10 mouse cellular contexts compared by ENCODE assay signal in genomic region chr17:29251608-29252390, GRCm38 (mm10). TPM values are rescaled to one million over a fixed set of nuclear protein-coding genes. Genes with fewer than 3 reads are reported as not detected.
DNase-seq lines count a peak whose midpoint lies in the region; ATAC-seq lines count a peak whose summit lies in the region.
"Had no signal": no experiment of that assay in that cellular context is flagged by ENCODE, and none has a peak within 500 bp of the region (broad histone marks: within the 10 kb centered on the region; RNA-seq: fewer than 3 reads in every experiment).

No protein-coding gene starts in this region.

- ATAC-seq in hindbrain, embryonic 13.5 days (ENCODE audit: low FRiP score), result no peak
- ATAC-seq in heart, embryonic 13.5 days (ENCODE audit: extremely low read depth, insufficient number of reproducible peaks, low FRiP score, low TSS enrichment), result no peak
- ATAC-seq in liver, embryonic 15.5 days (ENCODE audit: insufficient read depth), result peak; percentile 69
- ATAC-seq in midbrain, embryonic 16.5 days, result no peak

- no peak overlapping the region for H3K4me3 ChIP-seq in hindbrain, embryonic 13.5 days
- no peak overlapping the region for H3K4me3 ChIP-seq in hindbrain, embryonic 10.5 days
- H3K4me3 ChIP-seq in heart, embryonic 13.5 days, result no peak overlapping the region
- H3K4me3 ChIP-seq in liver, embryonic 15.5 days (replicated peaks), result no peak overlapping the region
- H3K4me3 ChIP-seq in midbrain, embryonic 16.5 days (ENCODE audit: low read depth, low read length), result no peak overlapping the region
- H3K4me3 ChIP-seq: megakaryocyte, embryonic 14.5 days had no signal

- no peak for DNase-seq in hindbrain, embryonic 10.5 days (ENCODE audit: low spot score)
- DNase-seq in adrenal gland, adult 2 months, result peak; percentile 93
- no peak for DNase-seq in right cerebral cortex, postnatal 14 days
- DNase-seq in retina, embryonic 14.5 days (ENCODE audit: low spot score), result no peak

- no peak overlapping the region for H3K9ac ChIP-seq in hindbrain, embryonic 13.5 days
- peak overlapping the region; percentile 61; the same call in 1 of the 2 replicates for H3K9ac ChIP-seq in heart, embryonic 13.5 days
- H3K9ac ChIP-seq in liver, embryonic 15.5 days, result no peak overlapping the region
- H3K9ac ChIP-seq in midbrain, embryonic 16.5 days (ENCODE audit: low read depth, low read length), result no peak overlapping the region

- WGBS in hindbrain, embryonic 13.5 days, result 76% methylated on average over 15 of the region's 15 CpGs
- 89% methylated on average over 15 of the region's 15 CpGs for WGBS in hindbrain, embryonic 10.5 days
- WGBS in heart, embryonic 13.5 days, result 44% methylated on average over 15 of the region's 15 CpGs
- WGBS in liver, embryonic 15.5 days (ENCODE audit: insufficient replicate concordance), result 76% methylated on average over 15 of the region's 15 CpGs
- WGBS in midbrain, embryonic 16.5 days, result 77% methylated on average over 15 of the region's 15 CpGs

- H3K27ac ChIP-seq in hindbrain, embryonic 13.5 days, result peak overlapping the region; percentile 63
- no peak overlapping the region for H3K27ac ChIP-seq in hindbrain, embryonic 10.5 days
- peak overlapping the region; percentile 95 for H3K27ac ChIP-seq in heart, embryonic 13.5 days (replicated peaks)
- 0 out of 2 replicates have a peak overlapping the region, but pooled peaks have one; percentile 33 for H3K27ac ChIP-seq in liver, embryonic 15.5 days (replicated peaks)
- H3K27ac ChIP-seq in midbrain, embryonic 16.5 days (ENCODE audit: low read length), result no peak overlapping the region

- peaks cover 61% of the 10 kb centered on the region for H3K36me3 ChIP-seq in hindbrain, embryonic 13.5 days
- H3K36me3 ChIP-seq in hindbrain, embryonic 10.5 days, result peaks cover 88% of the 10 kb centered on the region
- peaks cover 47% of the 10 kb centered on the region for H3K36me3 ChIP-seq in heart, embryonic 13.5 days
- H3K36me3 ChIP-seq in liver, embryonic 15.5 days (replicated peaks), result peaks cover 79% of the 10 kb centered on the region
- H3K36me3 ChIP-seq in midbrain, embryonic 16.5 days (ENCODE audit: control insufficient read depth, insufficient read depth, low read length), result peaks cover 11% of the 10 kb centered on the region

- no peaks in the 10 kb centered on the region for H3K27me3 ChIP-seq in hindbrain, embryonic 13.5 days
- no peaks in the 10 kb centered on the region for H3K27me3 ChIP-seq in hindbrain, embryonic 10.5 days (ENCODE audit: insufficient read depth, poor library complexity, severe bottlenecking)
- H3K27me3 ChIP-seq in heart, embryonic 13.5 days (replicated peaks), result no peaks in the 10 kb centered on the region
- H3K27me3 ChIP-seq in liver, embryonic 15.5 days, result no peaks in the 10 kb centered on the region
- H3K27me3 ChIP-seq in midbrain, embryonic 16.5 days (ENCODE audit: control insufficient read depth, insufficient read depth, low read depth, low read length), result no peaks in the 10 kb centered on the region
- H3K27me3 ChIP-seq: CH12.LX; megakaryocyte, embryonic 14.5 days had no signal

- H3K4me2 ChIP-seq in hindbrain, embryonic 13.5 days, result no peak overlapping the region
- H3K4me2 ChIP-seq in heart, embryonic 13.5 days, result peak overlapping the region; percentile 30
- no peak overlapping the region for H3K4me2 ChIP-seq in liver, embryonic 15.5 days
- no peak overlapping the region for H3K4me2 ChIP-seq in midbrain, embryonic 16.5 days (ENCODE audit: low read length)

- H3K9me3 ChIP-seq in hindbrain, embryonic 13.5 days, result no peaks in the 10 kb centered on the region
- 0 out of 2 replicates have a peak, but pooled peaks cover 2% of the 10 kb centered on the region for H3K9me3 ChIP-seq in hindbrain, embryonic 10.5 days
- no peaks in the 10 kb centered on the region for H3K9me3 ChIP-seq in heart, embryonic 13.5 days
- H3K9me3 ChIP-seq in liver, embryonic 15.5 days (replicated peaks), result no peaks in the 10 kb centered on the region
- H3K9me3 ChIP-seq in midbrain, embryonic 16.5 days (replicated peaks; ENCODE audit: control insufficient read depth, low read length, poor library complexity, severe bottlenecking), result no peaks in the 10 kb centered on the region

- H3K4me1 ChIP-seq in hindbrain, embryonic 13.5 days (replicated peaks), result peaks cover 18% of the 10 kb centered on the region
- H3K4me1 ChIP-seq in hindbrain, embryonic 10.5 days (replicated peaks), result peaks cover 10% of the 10 kb centered on the region
- H3K4me1 ChIP-seq in heart, embryonic 13.5 days, result peaks cover 99% of the 10 kb centered on the region
- H3K4me1 ChIP-seq in liver, embryonic 15.5 days (replicated peaks), result peaks cover 26% of the 10 kb centered on the region
- H3K4me1 ChIP-seq in midbrain, embryonic 16.5 days (ENCODE audit: control insufficient read depth, insufficient read depth, low read length), result no peaks in the 10 kb centered on the region; the same call in 1 of the 2 replicates

RNA-seq across cellular contexts. Expression of gene Ppil1, which starts 12.2 kb away (rescaled TPM):
- 106 and 114 TPM in 2 replicates for polyA plus RNA-seq in hindbrain, embryonic 13.5 days (2015; fragmentation: Nextera tagmentation; extraction: Ambion mirVana)
- 173 and 211 TPM in 2 replicates for polyA plus RNA-seq in hindbrain, embryonic 10.5 days (2016; fragmentation: Nextera tagmentation; extraction: Ambion mirVana)
- 10 to 100 TPM; 19.7 to 28.0 TPM for total RNA-seq in adrenal gland, adult 2 months (2021)
- 24.6 and 26.2 TPM in 2 replicates for polyA plus RNA-seq in adrenal gland, adult 2 months (2012; rRNA removed)
- 106 and 128 TPM in 2 replicates for polyA plus RNA-seq in heart, embryonic 13.5 days (2015; fragmentation: Nextera tagmentation; extraction: Ambion mirVana)
- 86.2 and 92.9 TPM in 2 replicates for polyA plus RNA-seq in liver, embryonic 15.5 days (2015; fragmentation: Nextera tagmentation; extraction: Ambion mirVana)
- polyA plus RNA-seq in midbrain, embryonic 16.5 days (2015; fragmentation: Nextera tagmentation; extraction: Ambion mirVana), result 106 and 107 TPM in 2 replicates

RNA-seq across cellular contexts. Expression of gene Cpne5, which starts 13.8 kb away (rescaled TPM):
- polyA plus RNA-seq in hindbrain, embryonic 13.5 days (2015; fragmentation: Nextera tagmentation; extraction: Ambion mirVana), result 18.9 and 20.2 TPM in 2 replicates
- polyA plus RNA-seq in hindbrain, embryonic 10.5 days (2016; fragmentation: Nextera tagmentation; extraction: Ambion mirVana), result 3.0 and 5.6 TPM in 2 replicates
- total RNA-seq in adrenal gland, adult 2 months (2021), result under 1 TPM; 0.38 to 0.75 TPM
- 1.4 and 1.7 TPM in 2 replicates for polyA plus RNA-seq in adrenal gland, adult 2 months (2012; rRNA removed)
- 17.4 and 21.0 TPM in 2 replicates for polyA plus RNA-seq in heart, embryonic 13.5 days (2015; fragmentation: Nextera tagmentation; extraction: Ambion mirVana)
- polyA plus RNA-seq in liver, embryonic 15.5 days (2015; fragmentation: Nextera tagmentation; extraction: Ambion mirVana), result 0.05 and 0.12 TPM in 2 replicates
- polyA plus RNA-seq in midbrain, embryonic 16.5 days (2015; fragmentation: Nextera tagmentation; extraction: Ambion mirVana), result 43.6 and 55.8 TPM in 2 replicates

RNA-seq across cellular contexts. Expression of gene BC004004, which starts 16.8 kb away (rescaled TPM):
- 108 and 111 TPM in 2 replicates for polyA plus RNA-seq in hindbrain, embryonic 13.5 days (2015; fragmentation: Nextera tagmentation; extraction: Ambion mirVana)
- polyA plus RNA-seq in hindbrain, embryonic 10.5 days (2016; fragmentation: Nextera tagmentation; extraction: Ambion mirVana), result 58.7 and 68.6 TPM in 2 replicates
- 100 to 1,000 TPM; 146 to 151 TPM for total RNA-seq in adrenal gland, adult 2 months (2021)
- 49.7 and 54.1 TPM in 2 replicates for polyA plus RNA-seq in adrenal gland, adult 2 months (2012; rRNA removed)
- 85.0 and 91.9 TPM in 2 replicates for polyA plus RNA-seq in heart, embryonic 13.5 days (2015; fragmentation: Nextera tagmentation; extraction: Ambion mirVana)
- 62.7 and 69.9 TPM in 2 replicates for polyA plus RNA-seq in liver, embryonic 15.5 days (2015; fragmentation: Nextera tagmentation; extraction: Ambion mirVana)
- polyA plus RNA-seq in midbrain, embryonic 16.5 days (2015; fragmentation: Nextera tagmentation; extraction: Ambion mirVana), result 125 TPM in 2 replicates

Comparison
In these comparisons a context has a peak if more than half of its experiments do, and no peak if none do; other contexts are left out.
1. H3K27ac ChIP-seq: peak in hindbrain, embryonic 13.5 days (single experiment), heart, embryonic 13.5 days (single experiment) and liver, embryonic 15.5 days (single experiment); none in hindbrain, embryonic 10.5 days (single experiment) and midbrain, embryonic 16.5 days (single experiment).